Mouse (Mus musculus) olfactory bulb, adult 2 months (tissue): ENCODE measurements around the gene Pax6.

Source experiments
- CTCF ChIP-seq: fragments of 200-500 bp; IDR thresholded peaks from 2 replicates; pipeline ENCODE4 v1.5.1; 2012; ENCODE audit warnings: low read depth, mild to moderate bottlenecking, low read length, moderate library complexity; ENCODE audit not compliant: insufficient read depth
- POLR2A ChIP-seq: fragments of 200-500 bp; IDR thresholded peaks from 2 replicates; pipeline ENCODE4 v1.6.1; 2012; ENCODE audit warnings: mild to moderate bottlenecking, low read depth, low read length, moderate library complexity; ENCODE audit not compliant: insufficient read depth

DNA sequence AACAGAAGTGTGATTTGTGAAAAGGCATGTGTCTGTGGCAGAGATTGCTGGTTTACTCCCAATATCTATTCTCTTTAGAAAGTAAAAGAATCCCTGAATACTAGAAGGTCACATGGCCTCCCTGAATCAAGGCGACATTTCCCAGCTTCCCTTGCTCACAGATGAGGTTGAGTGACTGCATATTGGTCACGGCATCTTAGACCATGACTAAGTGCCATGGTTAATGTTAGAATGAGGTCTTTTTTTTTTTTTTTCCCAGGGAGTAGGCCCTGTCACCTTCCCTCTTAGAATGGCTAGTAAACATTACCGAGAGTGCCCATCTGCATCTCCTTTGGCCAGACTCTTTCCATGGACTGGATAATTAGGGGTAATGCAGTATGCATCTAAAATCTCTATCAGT lies 41.8 kb downstream of the Pax6 start:
- TF ChIP-seq CTCF (no peak), POLR2A (no peak)
